ENCODE assay signal across 8 mouse cellular contexts in genomic region chr13:93305636-93306035, GRCm38 (mm10). TPM values are rescaled to one million over a fixed set of nuclear protein-coding genes. Genes with fewer than 3 reads are reported as not detected.
A peak's percentile ranks its signal among the peaks of the same experiment; 100 is the strongest.
DNase-seq lines count a peak whose midpoint lies in the region; ATAC-seq and TF ChIP-seq lines count a peak whose summit lies in the region.

No protein-coding gene starts in this region.

- H3K27ac ChIP-seq in heart, embryonic 13.5 days (replicated peaks) = peak overlapping the region; percentile 63
- peak overlapping the region; percentile 57 for H3K27ac ChIP-seq in heart, embryonic 15.5 days
- no peak overlapping the region for H3K27ac ChIP-seq in liver, postnatal 0 days (ENCODE audit: low read depth)

- peak overlapping the region; percentile 76 for H3K4me2 ChIP-seq in heart, embryonic 13.5 days
- H3K4me2 ChIP-seq in heart, embryonic 15.5 days = peak overlapping the region; percentile 75
- H3K4me2 ChIP-seq in liver, postnatal 0 days (ENCODE audit: low read depth, low read length) = peak overlapping the region; percentile 95

- no peak for ATAC-seq in heart, embryonic 13.5 days (ENCODE audit: extremely low read depth, insufficient number of reproducible peaks, low FRiP score, low TSS enrichment)
- ATAC-seq in heart, embryonic 15.5 days (replicated peaks; ENCODE audit: insufficient number of reproducible peaks, insufficient read depth, low FRiP score, low read depth) = no peak
- no peak for ATAC-seq in liver, postnatal 0 days

- intact Hi-C loops in heart, postnatal 25 days (cut with DNase I) = loop anchor here (2.0 to 5.0 kb wide), 2 partner anchors 91 to 307 kb away; no protein-coding TSS in a partner anchor
- intact Hi-C loops in left cerebral cortex, postnatal 10 days (cut with DNase I) = loop anchor here (2.0 to 10.0 kb wide), 5 partner anchors 192 to 409 kb away; partner anchors contain the start of gene Jmy

- TF ChIP-seq EP300 in liver, postnatal 0 days (IDR thresholded peaks at IDR 0.05; ENCODE audit: low read depth) = no peak

- peak overlapping the region; percentile 98 for H3K9ac ChIP-seq in heart, embryonic 13.5 days
- H3K9ac ChIP-seq in heart, embryonic 15.5 days = peak overlapping the region; percentile 57
- H3K9ac ChIP-seq in liver, postnatal 0 days (replicated peaks) = peak overlapping the region; percentile 23; the same call in 1 of the 2 replicates

- WGBS in heart, embryonic 13.5 days = 9% methylated on average over 7 of the region's 7 CpGs
- WGBS in heart, embryonic 15.5 days = 17% methylated on average over 7 of the region's 7 CpGs
- WGBS in liver, postnatal 0 days (ENCODE audit: insufficient replicate concordance) = 34% methylated on average over 7 of the region's 7 CpGs

- H3K4me1 ChIP-seq in heart, embryonic 13.5 days = peaks cover 40% of the 10 kb centered on the region
- peaks cover 5% of the 10 kb centered on the region for H3K4me1 ChIP-seq in heart, embryonic 15.5 days (replicated peaks)
- H3K4me1 ChIP-seq in liver, postnatal 0 days (ENCODE audit: insufficient read depth) = peaks cover 16% of the 10 kb centered on the region

- no peak for DNase-seq in heart, postnatal 25 days (ENCODE audit: low spot score)
- peak; percentile 23 for DNase-seq in brain, adult 2 months (ENCODE audit: low read depth, low spot score)
- peak; percentile 13 for DNase-seq in liver, postnatal 0 days
- no peak for DNase-seq in ovary, adult 18-20 months (ENCODE audit: low spot score)
- no peak for DNase-seq in right cerebral cortex, postnatal 10 days (ENCODE audit: low spot score in 2 of 2)
- no peak for DNase-seq in left cerebral cortex, postnatal 10 days (ENCODE audit: extremely low spot score in 1 of 2, low spot score in 2 of 2)

- H3K9me3 ChIP-seq in heart, embryonic 13.5 days = no peaks in the 10 kb centered on the region
- H3K9me3 ChIP-seq in heart, embryonic 15.5 days (replicated peaks) = no peaks in the 10 kb centered on the region
- no peaks in the 10 kb centered on the region for H3K9me3 ChIP-seq in liver, postnatal 0 days (ENCODE audit: low read length)

- peak overlapping the region; percentile 88 for H3K4me3 ChIP-seq in heart, embryonic 13.5 days
- peak overlapping the region; percentile 86 for H3K4me3 ChIP-seq in heart, embryonic 15.5 days
- peak overlapping the region; percentile 89 for H3K4me3 ChIP-seq in liver, postnatal 0 days (ENCODE audit: low read depth, low read length)

- TF ChIP-seq CTCF in liver, postnatal 0 days (IDR thresholded peaks at IDR 0.05; ENCODE audit: low read depth) = no peak

- no peaks in the 10 kb centered on the region for H3K36me3 ChIP-seq in heart, embryonic 13.5 days
- H3K36me3 ChIP-seq in heart, embryonic 15.5 days = no peaks in the 10 kb centered on the region
- no peaks in the 10 kb centered on the region for H3K36me3 ChIP-seq in liver, postnatal 0 days (replicated peaks; ENCODE audit: insufficient read depth, low read length)

- no peaks in the 10 kb centered on the region for H3K27me3 ChIP-seq in heart, embryonic 13.5 days (replicated peaks)
- H3K27me3 ChIP-seq in heart, embryonic 15.5 days = no peaks in the 10 kb centered on the region
- H3K27me3 ChIP-seq in liver, postnatal 0 days (ENCODE audit: insufficient read depth, low read length) = no peaks in the 10 kb centered on the region

RNA-seq across cellular contexts. Expression of gene Homer1, which starts 6.2 kb away (rescaled TPM):
- polyA plus RNA-seq in heart, embryonic 13.5 days (2015; fragmentation: Nextera tagmentation; extraction: Ambion mirVana) = 10.6 and 11.1 TPM in 2 replicates
- total RNA-seq in heart, postnatal 25 days (2021) = 10 to 100 TPM; 61.1 to 63.8 TPM
- polyA plus RNA-seq in heart, embryonic 15.5 days (2015; fragmentation: Nextera tagmentation; extraction: Ambion mirVana) = 12.8 and 13.2 TPM in 2 replicates
- 1.2 and 1.6 TPM in 2 replicates for polyA plus RNA-seq in liver, postnatal 0 days (2015; fragmentation: Nextera tagmentation; extraction: Ambion mirVana)
- 100 to 1,000 TPM; 145 to 149 TPM for total RNA-seq in left cerebral cortex, postnatal 10 days (2021)

Comparison
In these comparisons a context has a peak if more than half of its experiments do, and no peak if none do; other contexts are left out.
1. H3K9ac ChIP-seq: peak in every context shown above with its lines; median percentile 98 in heart, embryonic 13.5 days; 57 in heart, embryonic 15.5 days; 23 in liver, postnatal 0 days.
2. DNase-seq: peak in brain, adult 2 months (single experiment) and liver, postnatal 0 days (single experiment); none in heart, postnatal 25 days (single experiment), ovary, adult 18-20 months (single experiment), right cerebral cortex, postnatal 10 days (0 of 2) and left cerebral cortex, postnatal 10 days (0 of 2).
3. Peak in every context shown above with its lines, with median percentiles within 50 percentile points of each other: H3K4me2 ChIP-seq and H3K4me3 ChIP-seq.